In the genomic region with DNA sequence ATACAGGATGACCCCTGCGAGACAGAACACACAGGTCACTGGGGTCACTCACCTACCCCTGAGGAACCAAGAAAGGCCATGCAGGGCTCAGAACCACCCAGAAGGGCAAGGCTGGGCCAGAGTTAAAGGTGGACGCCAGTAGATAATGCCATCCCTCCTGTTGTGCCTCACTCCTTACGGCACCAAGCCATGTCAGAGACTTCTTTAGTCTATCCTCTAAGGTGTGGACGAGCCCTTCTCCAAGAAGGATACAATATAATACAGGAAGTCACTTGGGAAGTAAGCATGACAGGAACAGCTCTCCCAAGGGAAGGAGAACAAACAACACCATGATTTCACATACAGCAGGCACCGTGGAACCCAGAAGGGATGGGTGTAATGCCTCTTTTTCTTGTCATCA, we compare ENCODE assay signal across 15 mouse cellular contexts. TPM values are rescaled to one million over a fixed set of nuclear protein-coding genes. Genes with fewer than 3 reads are reported as not detected.
DNase-seq lines count a peak whose midpoint lies in the region; ATAC-seq and TF ChIP-seq lines count a peak whose summit lies in the region.
"Had no signal": no experiment of that assay in that cellular context is flagged by ENCODE, and none has a peak within 500 bp of the region (broad histone marks: within the 10 kb centered on the region; RNA-seq: fewer than 3 reads in every experiment).

No protein-coding gene starts in this region.

- no peaks in the 10 kb centered on the region for H3K27me3 ChIP-seq in liver, postnatal 0 days (ENCODE audit: insufficient read depth, low read length)
- no peaks in the 10 kb centered on the region for H3K27me3 ChIP-seq in liver, embryonic 11.5 days (replicated peaks; ENCODE audit: control insufficient read depth, insufficient read depth, low read length)
- no peaks in the 10 kb centered on the region for H3K27me3 ChIP-seq in heart, embryonic 15.5 days
- no peaks in the 10 kb centered on the region for H3K27me3 ChIP-seq in stomach, embryonic 16.5 days (ENCODE audit: control insufficient read depth, insufficient read depth, low read length)
- H3K27me3 ChIP-seq: hindbrain, embryonic 15.5 days; midbrain, embryonic 13.5 days had no signal

- intact Hi-C loops in heart, postnatal 14 days (cut with DNase I), result no loop called here

- no peak overlapping the region for H3K4me2 ChIP-seq in liver, postnatal 0 days (ENCODE audit: low read depth, low read length)
- H3K4me2 ChIP-seq in liver, embryonic 11.5 days, result no peak overlapping the region
- H3K4me2 ChIP-seq in heart, embryonic 15.5 days, result no peak overlapping the region
- no peak overlapping the region for H3K4me2 ChIP-seq in stomach, embryonic 16.5 days (ENCODE audit: low read depth, low read length)
- H3K4me2 ChIP-seq: hindbrain, embryonic 15.5 days; midbrain, embryonic 13.5 days had no signal

- 86% methylated on average over 5 of the region's 5 CpGs for WGBS in liver, postnatal 0 days (ENCODE audit: insufficient replicate concordance)
- WGBS in liver, embryonic 11.5 days, result 86% methylated on average over 5 of the region's 5 CpGs
- 76% methylated on average over 5 of the region's 5 CpGs for WGBS in heart, embryonic 15.5 days
- WGBS in stomach, embryonic 16.5 days, result 84% methylated on average over 5 of the region's 5 CpGs

- no peaks in the 10 kb centered on the region for H3K9me3 ChIP-seq in liver, postnatal 0 days (ENCODE audit: low read length)
- no peaks in the 10 kb centered on the region for H3K9me3 ChIP-seq in liver, embryonic 11.5 days (ENCODE audit: control insufficient read depth, low read length)
- no peaks in the 10 kb centered on the region for H3K9me3 ChIP-seq in heart, embryonic 15.5 days (replicated peaks)
- H3K9me3 ChIP-seq in stomach, embryonic 16.5 days (replicated peaks; ENCODE audit: control insufficient read depth, low read length), result no peaks in the 10 kb centered on the region
- H3K9me3 ChIP-seq: forebrain, embryonic 10.5 days; hindbrain, embryonic 15.5 days; midbrain, embryonic 13.5 days had no signal

- no peak for TF ChIP-seq EP300 in liver, postnatal 0 days (IDR thresholded peaks at IDR 0.05; ENCODE audit: low read depth)

- peak; percentile 95 for DNase-seq in heart, adult 11 months
- DNase-seq in heart, postnatal 14 days, result no peak
- no peak for DNase-seq in liver, postnatal 0 days
- DNase-seq in liver, embryonic 11.5 days (ENCODE audit: low spot score), result no peak
- DNase-seq in spleen, adult 18-20 months, result no peak
- DNase-seq: cerebellum, postnatal 25 days; kidney, adult 18-20 months; lung, postnatal 4 days had no signal

- no peaks in the 10 kb centered on the region for H3K4me1 ChIP-seq in liver, postnatal 0 days (ENCODE audit: insufficient read depth)
- no peaks in the 10 kb centered on the region for H3K4me1 ChIP-seq in liver, embryonic 11.5 days (replicated peaks; ENCODE audit: control insufficient read depth, insufficient read depth, low read length)
- peaks cover 42% of the 10 kb centered on the region for H3K4me1 ChIP-seq in heart, embryonic 15.5 days (replicated peaks)
- no peaks in the 10 kb centered on the region for H3K4me1 ChIP-seq in stomach, embryonic 16.5 days (ENCODE audit: control insufficient read depth, insufficient read depth, low read length)
- H3K4me1 ChIP-seq: forebrain, embryonic 10.5 days; hindbrain, embryonic 15.5 days; midbrain, embryonic 13.5 days had no signal

- no peak overlapping the region for H3K4me3 ChIP-seq in liver, postnatal 0 days (ENCODE audit: low read depth, low read length)
- H3K4me3 ChIP-seq in liver, embryonic 11.5 days (ENCODE audit: low read depth, low read length), result no peak overlapping the region
- no peak overlapping the region for H3K4me3 ChIP-seq in heart, embryonic 15.5 days
- H3K4me3 ChIP-seq in stomach, embryonic 16.5 days (replicated peaks; ENCODE audit: low read length), result no peak overlapping the region
- H3K4me3 ChIP-seq: forebrain, embryonic 10.5 days; hindbrain, embryonic 15.5 days; midbrain, embryonic 13.5 days had no signal

- TF ChIP-seq CTCF in liver, postnatal 0 days (IDR thresholded peaks at IDR 0.05; ENCODE audit: low read depth), result no peak

- no peak for ATAC-seq in liver, postnatal 0 days
- ATAC-seq in liver, embryonic 11.5 days (replicated peaks; ENCODE audit: low FRiP score), result no peak
- ATAC-seq in heart, embryonic 15.5 days (replicated peaks; ENCODE audit: insufficient number of reproducible peaks, insufficient read depth, low FRiP score, low read depth), result no peak
- ATAC-seq in stomach, embryonic 16.5 days (ENCODE audit: insufficient read depth, low FRiP score), result no peak
- ATAC-seq in cerebellum, adult (ENCODE audit: insufficient number of reproducible peaks, low FRiP score, low TSS enrichment), result no peak
- ATAC-seq: activated CD4-positive, CD25-positive, alpha-beta regulatory T cell, adult 4 months had no signal

- H3K27ac ChIP-seq in liver, postnatal 0 days (ENCODE audit: low read depth), result peak overlapping the region; percentile 30; the same call in 1 of the 2 replicates
- H3K27ac ChIP-seq in liver, embryonic 11.5 days (ENCODE audit: low read depth, low read length), result no peak overlapping the region
- peak overlapping the region; percentile 99 for H3K27ac ChIP-seq in heart, embryonic 15.5 days
- peak overlapping the region; percentile 55 for H3K27ac ChIP-seq in stomach, embryonic 16.5 days (ENCODE audit: low read length)
- H3K27ac ChIP-seq: forebrain, embryonic 10.5 days; midbrain, embryonic 13.5 days had no signal

- H3K36me3 ChIP-seq in liver, postnatal 0 days (replicated peaks; ENCODE audit: insufficient read depth, low read length), result peaks cover 45% of the 10 kb centered on the region
- H3K36me3 ChIP-seq in liver, embryonic 11.5 days (ENCODE audit: control insufficient read depth, insufficient read depth, low read length), result peaks cover 32% of the 10 kb centered on the region
- H3K36me3 ChIP-seq in heart, embryonic 15.5 days, result peaks cover 51% of the 10 kb centered on the region
- H3K36me3 ChIP-seq in stomach, embryonic 16.5 days (ENCODE audit: control insufficient read depth, insufficient read depth, low read length), result peaks cover 10% of the 10 kb centered on the region

- no peak overlapping the region; the same call in 1 of the 2 replicates for H3K9ac ChIP-seq in liver, postnatal 0 days (replicated peaks)
- H3K9ac ChIP-seq in liver, embryonic 11.5 days (ENCODE audit: low read depth, low read length), result no peak overlapping the region
- H3K9ac ChIP-seq in heart, embryonic 15.5 days, result peak overlapping the region; percentile 11
- no peak overlapping the region for H3K9ac ChIP-seq in stomach, embryonic 16.5 days (ENCODE audit: low read length)
- H3K9ac ChIP-seq: hindbrain, embryonic 15.5 days; midbrain, embryonic 13.5 days had no signal

RNA-seq across cellular contexts. Expression of gene Camk2g, which starts 28.9 kb away (rescaled TPM):
- total RNA-seq in heart, postnatal 14 days (2021), result 10 to 100 TPM; 40.8 to 42.3 TPM
- 6.6 and 7.2 TPM in 2 replicates for polyA plus RNA-seq in liver, postnatal 0 days (2015; fragmentation: Nextera tagmentation; extraction: Ambion mirVana)
- 23.0 and 28.6 TPM in 2 replicates for polyA plus RNA-seq in liver, embryonic 11.5 days (2014; fragmentation: Nextera tagmentation; extraction: Ambion mirVana)
- polyA plus RNA-seq in heart, embryonic 15.5 days (2015; fragmentation: Nextera tagmentation; extraction: Ambion mirVana), result 75.7 and 76.8 TPM in 2 replicates
- 43.7 and 45.3 TPM in 2 replicates for polyA plus RNA-seq in stomach, embryonic 16.5 days (2015; fragmentation: Nextera tagmentation; extraction: Ambion mirVana)

RNA-seq across cellular contexts. Expression of gene Ndst2, which starts 30.6 kb away (rescaled TPM):
- total RNA-seq in heart, postnatal 14 days (2021), result 10 to 100 TPM; 13.6 to 15.4 TPM
- polyA plus RNA-seq in liver, postnatal 0 days (2015; fragmentation: Nextera tagmentation; extraction: Ambion mirVana), result 11.7 and 12.6 TPM in 2 replicates
- polyA plus RNA-seq in liver, embryonic 11.5 days (2014; fragmentation: Nextera tagmentation; extraction: Ambion mirVana), result 32.6 and 34.5 TPM in 2 replicates
- 13.8 and 17.8 TPM in 2 replicates for polyA plus RNA-seq in heart, embryonic 15.5 days (2015; fragmentation: Nextera tagmentation; extraction: Ambion mirVana)
- polyA plus RNA-seq in stomach, embryonic 16.5 days (2015; fragmentation: Nextera tagmentation; extraction: Ambion mirVana), result 23.7 and 24.4 TPM in 2 replicates

RNA-seq across cellular contexts. Expression of gene Zswim8, which starts 57.6 kb away (rescaled TPM):
- 10 to 100 TPM; 56.1 to 63.3 TPM for total RNA-seq in heart, postnatal 14 days (2021)
- polyA plus RNA-seq in liver, postnatal 0 days (2015; fragmentation: Nextera tagmentation; extraction: Ambion mirVana), result 5.3 and 6.4 TPM in 2 replicates
- polyA plus RNA-seq in liver, embryonic 11.5 days (2014; fragmentation: Nextera tagmentation; extraction: Ambion mirVana), result 12.0 and 17.2 TPM in 2 replicates
- polyA plus RNA-seq in heart, embryonic 15.5 days (2015; fragmentation: Nextera tagmentation; extraction: Ambion mirVana), result 18.2 and 24.7 TPM in 2 replicates
- polyA plus RNA-seq in stomach, embryonic 16.5 days (2015; fragmentation: Nextera tagmentation; extraction: Ambion mirVana), result 23.2 and 26.8 TPM in 2 replicates
